Mouse (Mus musculus) erythroblast, embryonic 14.5 days (primary cell): ENCODE measurements around the gene Tbc1d10b. TPM values are rescaled to one million over a fixed set of nuclear protein-coding genes. Genes with fewer than 3 reads are reported as not detected.

Source experiments
- H3K27me3 ChIP-seq: 2 replicates; pipeline ENCODE4 v1.6.1; 2012; ENCODE audit warnings: inconsistent platforms; ENCODE audit not compliant: control insufficient read depth
- H3K36me3 ChIP-seq: 2 replicates; pipeline ENCODE4 v1.6.1; 2012; ENCODE audit warnings: mild to moderate bottlenecking, inconsistent platforms; ENCODE audit not compliant: control insufficient read depth
- H3K4me1 ChIP-seq: 2 replicates; pipeline ENCODE4 v1.6.1; 2012; ENCODE audit warnings: inconsistent platforms; ENCODE audit not compliant: control insufficient read depth
- H3K4me3 ChIP-seq: replicated peaks from 2 replicates; pipeline ENCODE3; 2012; ENCODE audit warnings: moderate library complexity, mild to moderate bottlenecking, inconsistent platforms
- H3K9me3 ChIP-seq: 2 replicates; pipeline ENCODE4 v1.6.1; 2012; ENCODE audit warnings: low read length, inconsistent platforms, mixed read lengths; ENCODE audit not compliant: control insufficient read depth
- GATA1 ChIP-seq: IDR thresholded peaks from 2 replicates; pipeline ENCODE4 v1.6.1; 2012; ENCODE audit warnings: low read length, inconsistent platforms, mixed read lengths
- TAL1 ChIP-seq: IDR thresholded peaks from 3 replicates; pipeline ENCODE4 v1.6.1; 2012; ENCODE audit warnings: low read length, inconsistent platforms, mixed read lengths
- polyA plus RNA-seq: library from polyadenylated mRNA; stranded (reverse); fragments of >175 nt; gene quantifications from 2 replicates; pipeline ENCODE4 v1.2.3, GENCODE M21; 2012

Gene Tbc1d10b
- polyA plus RNA-seq, 1 experiment, result 10.4 TPM

- TF ChIP-seq TAL1 (no peak), GATA1 (no peak)
- H3K27me3 ChIP-seq, result no peaks in the 10 kb centered on the region
- peaks cover 2% of the 10 kb centered on the region; the same call in 1 of the 2 replicates for H3K9me3 ChIP-seq
- H3K36me3 ChIP-seq, result no peaks in the 10 kb centered on the region
- no peak overlapping the region for H3K4me3 ChIP-seq
- H3K4me1 ChIP-seq, result peaks cover 55% of the 10 kb centered on the region
Observed at GRCm38 (mm10) chr7:127180783-127181182, 27.5 kb downstream of the Tbc1d10b start.

DNA sequence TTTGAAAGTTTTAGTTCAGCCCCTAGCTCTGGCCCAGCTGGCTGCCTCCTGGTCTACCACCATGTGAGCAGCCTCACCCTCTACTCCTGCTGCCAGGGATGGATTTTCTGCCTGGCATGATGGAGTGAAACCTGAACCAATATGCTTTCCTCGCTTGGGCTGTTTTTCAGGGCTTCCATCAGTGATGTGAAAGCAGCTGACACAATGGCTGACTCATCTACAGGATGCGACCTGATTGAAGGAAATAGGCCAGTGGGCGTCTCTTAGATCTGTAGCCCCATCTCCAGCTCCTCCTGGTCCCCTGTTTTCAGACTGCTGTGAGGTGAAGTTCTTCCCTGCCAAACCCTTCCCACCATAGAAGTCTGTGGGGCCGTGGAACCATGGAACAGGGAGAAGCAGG lies 31.3 kb downstream of the Tbc1d10b start:
- H3K4me3 ChIP-seq, result no peak overlapping the region
- H3K4me1 ChIP-seq, result peaks cover 26% of the 10 kb centered on the region
- peaks cover 2% of the 10 kb centered on the region for H3K9me3 ChIP-seq
- no peaks in the 10 kb centered on the region for H3K27me3 ChIP-seq
- no peak for TF ChIP-seq TAL1
- H3K36me3 ChIP-seq, result no peaks in the 10 kb centered on the region

DNA sequence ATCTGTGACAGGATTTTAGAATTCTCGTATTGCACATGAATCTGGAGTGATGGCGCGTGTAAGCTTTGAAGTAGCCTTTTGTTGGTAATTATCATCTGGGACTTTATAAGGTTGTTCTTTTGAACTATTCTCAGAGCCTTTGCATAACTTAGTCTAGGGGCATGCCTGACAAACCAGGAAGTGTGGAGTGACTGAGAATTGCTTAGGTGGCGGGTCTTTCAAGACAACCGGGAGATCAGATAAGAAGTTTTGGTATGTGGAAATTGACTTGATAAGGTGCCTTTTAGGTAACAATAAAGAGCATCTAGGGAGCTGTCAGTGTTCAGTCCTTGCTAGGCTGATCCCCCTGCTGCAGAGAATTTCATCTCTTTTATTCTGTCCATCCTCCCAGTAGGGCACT lies 41.8 kb downstream of the Tbc1d10b start:
- TF ChIP-seq GATA1 (no peak), TAL1 (no peak)
- H3K36me3 ChIP-seq, result no peaks in the 10 kb centered on the region
- H3K27me3 ChIP-seq, result no peaks in the 10 kb centered on the region
- no peaks in the 10 kb centered on the region; the same call in 1 of the 2 replicates for H3K9me3 ChIP-seq
- H3K4me1 ChIP-seq, result peaks cover 8% of the 10 kb centered on the region
- H3K4me3 ChIP-seq, result no peak overlapping the region

DNA sequence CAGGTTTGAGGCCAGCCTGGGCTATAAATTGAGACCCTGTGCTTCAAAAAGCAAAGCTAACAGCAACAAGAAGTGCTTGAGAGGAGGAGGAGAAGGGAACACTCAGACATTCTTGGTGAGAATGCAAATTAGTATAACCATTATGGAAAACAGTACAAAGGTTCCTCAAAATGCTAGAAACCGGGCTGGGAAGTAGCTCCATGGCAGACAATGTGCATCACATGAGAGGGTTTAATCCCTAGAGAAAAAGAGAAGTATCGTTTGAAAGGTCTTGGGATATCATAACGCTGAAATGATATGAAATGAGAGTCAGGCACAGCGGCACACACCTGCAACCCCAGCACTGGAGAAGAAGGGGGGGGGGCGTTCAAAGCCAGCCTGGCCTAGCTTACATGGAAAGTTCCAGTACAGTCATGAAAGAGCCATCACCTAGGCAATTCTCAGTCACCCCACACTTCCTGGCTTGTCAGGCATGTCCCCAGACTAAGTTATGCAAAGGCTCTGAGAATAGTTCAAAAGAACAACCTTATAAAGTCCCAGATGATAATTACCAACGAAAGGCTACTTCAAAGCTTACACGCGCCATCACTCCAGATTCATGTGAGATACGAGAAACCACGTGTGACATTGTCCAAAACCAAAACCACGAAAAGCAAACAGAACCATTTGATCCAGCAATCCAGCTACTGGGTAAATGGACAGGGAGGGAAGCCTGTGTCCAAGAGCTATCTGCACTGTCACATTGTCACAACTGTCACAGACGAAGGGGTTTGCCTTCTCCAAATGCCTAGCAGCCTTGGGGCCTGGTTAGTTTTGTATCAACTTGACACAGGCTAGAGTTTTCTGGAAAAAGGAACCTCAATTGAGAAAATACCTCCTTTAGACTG lies 42.4 kb downstream of the Tbc1d10b start:
- TF ChIP-seq GATA1 (no peak), TAL1 (no peak)
- Histone ChIP-seq H3K27me3 (no peaks in the 10 kb centered on the region), H3K4me1 (peaks cover 5% of the 10 kb centered on the region), H3K9me3 (no peaks in the 10 kb centered on the region), H3K4me3 (no peak overlapping the region), H3K36me3 (no peaks in the 10 kb centered on the region)

DNA sequence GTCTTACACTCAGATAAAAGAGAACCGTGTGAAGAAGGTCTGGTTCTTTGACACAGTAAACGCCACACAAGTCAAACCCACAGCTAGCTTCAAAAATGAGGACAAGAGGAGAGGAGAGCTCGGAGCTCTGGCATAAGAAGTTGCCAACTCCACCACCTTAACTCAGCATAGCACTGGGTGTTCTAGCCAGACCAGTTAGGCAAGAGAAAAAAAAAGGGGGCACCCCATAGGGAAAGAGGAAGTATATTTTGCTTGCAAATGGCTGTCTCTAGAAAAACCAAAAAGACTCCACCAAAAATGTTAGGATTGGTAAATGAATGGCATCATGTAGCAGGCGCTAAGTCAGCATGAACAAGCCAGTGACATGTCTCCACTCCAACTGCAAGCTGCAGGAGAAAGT lies 44.3 kb downstream of the Tbc1d10b start:
- TF ChIP-seq GATA1 (no peak), TAL1 (no peak)
- H3K27me3 ChIP-seq, result no peaks in the 10 kb centered on the region
- H3K36me3 ChIP-seq, result no peaks in the 10 kb centered on the region

DNA sequence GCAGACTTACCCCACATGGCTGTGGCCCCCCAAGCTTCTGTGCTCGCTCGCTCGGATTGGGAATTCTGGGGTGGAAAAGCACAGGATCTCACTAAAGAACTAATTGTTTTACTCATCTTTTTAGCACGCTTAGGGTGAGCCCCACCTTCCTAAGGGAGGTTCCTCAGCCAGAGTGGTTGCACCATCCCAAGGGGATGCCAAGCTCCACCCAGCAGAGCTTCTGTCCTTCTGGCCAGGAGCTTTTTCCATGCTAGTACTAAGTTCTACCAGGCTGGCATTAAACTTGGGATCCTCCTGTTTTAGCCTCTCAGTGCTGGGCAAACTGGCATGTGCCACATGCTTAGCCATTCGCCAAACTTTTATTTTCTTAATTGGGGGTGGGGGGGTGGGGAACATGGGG lies 45.7 kb downstream of the Tbc1d10b start:
- TF ChIP-seq GATA1, result no peak
- no peak for TF ChIP-seq TAL1
- Histone ChIP-seq H3K27me3 (no peaks in the 10 kb centered on the region), H3K36me3 (no peaks in the 10 kb centered on the region), H3K4me1 (peaks cover 5% of the 10 kb centered on the region), H3K9me3 (no peaks in the 10 kb centered on the region), H3K4me3 (no peak overlapping the region)

More for the DNA sequence above, 44.3 kb downstream of the Tbc1d10b start:
- Histone ChIP-seq H3K4me1 (peaks cover 5% of the 10 kb centered on the region), H3K4me3 (no peak overlapping the region), H3K9me3 (no peaks in the 10 kb centered on the region)

DNA sequence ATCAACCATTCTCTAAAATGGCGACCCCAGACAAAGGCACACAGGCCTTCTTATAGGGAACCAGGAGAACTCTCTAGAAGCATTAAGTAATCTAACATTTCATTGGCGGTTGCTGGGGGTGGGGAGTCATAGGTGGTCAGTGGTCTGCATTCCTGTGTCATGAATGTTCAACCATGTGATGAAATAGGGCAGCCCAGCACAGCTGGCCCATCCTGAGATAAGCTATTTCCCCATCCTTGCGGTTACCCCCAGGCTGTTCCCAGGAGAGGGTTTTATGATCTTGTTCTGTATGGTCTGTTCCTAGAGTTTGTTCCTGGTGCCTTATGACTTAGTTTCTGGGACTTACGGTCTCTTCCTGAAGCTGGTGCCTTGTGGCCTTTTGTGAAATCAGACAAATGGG lies 50.7 kb downstream of the Tbc1d10b start:
- H3K4me1 ChIP-seq, result peaks cover 6% of the 10 kb centered on the region
- H3K4me3 ChIP-seq, result no peak overlapping the region
- TF ChIP-seq TAL1 (no peak), GATA1 (no peak)

DNA sequence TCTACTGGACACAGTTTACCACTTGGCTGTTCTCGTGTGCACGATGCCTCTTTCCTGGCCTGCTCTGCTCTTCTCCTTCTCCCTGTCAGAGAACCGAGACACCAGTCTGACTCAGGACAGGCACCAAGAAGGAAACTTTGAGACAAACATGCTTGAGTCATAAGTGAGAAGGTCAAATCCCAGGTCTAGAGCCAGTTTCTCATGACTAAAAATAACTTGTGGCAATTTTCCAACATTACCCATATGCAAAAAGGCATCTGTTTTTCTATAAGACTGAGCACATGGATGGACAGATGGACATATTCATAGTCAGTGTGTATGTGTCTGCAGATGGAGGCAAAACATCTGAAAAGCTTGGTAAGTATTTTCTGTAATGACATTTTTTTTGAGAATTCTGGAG lies 54.8 kb downstream of the Tbc1d10b start:
- TF ChIP-seq GATA1, result no peak
- TF ChIP-seq TAL1, result no peak
- H3K4me1 ChIP-seq, result peaks cover 8% of the 10 kb centered on the region
- no peak overlapping the region for H3K4me3 ChIP-seq
- H3K27me3 ChIP-seq, result no peaks in the 10 kb centered on the region
- H3K36me3 ChIP-seq, result no peaks in the 10 kb centered on the region
- H3K9me3 ChIP-seq, result no peaks in the 10 kb centered on the region

More for the DNA sequence above, 50.7 kb downstream of the Tbc1d10b start:
- Histone ChIP-seq H3K36me3 (no peaks in the 10 kb centered on the region), H3K9me3 (no peaks in the 10 kb centered on the region), H3K27me3 (no peaks in the 10 kb centered on the region)

- Histone ChIP-seq H3K9me3 (no peaks in the 10 kb centered on the region), H3K4me1 (peaks cover 12% of the 10 kb centered on the region), H3K4me3 (no peak overlapping the region), H3K27me3 (no peaks in the 10 kb centered on the region), H3K36me3 (no peaks in the 10 kb centered on the region)
- TF ChIP-seq TAL1, result no peak
- no peak for TF ChIP-seq GATA1
Observed at GRCm38 (mm10) chr7:127152464-127152863, 55.8 kb downstream of the Tbc1d10b start.
